Mouse (Mus musculus) G1E (cell line): ENCODE results near the gene Pik3c2b.

Experiments used
- CTCF ChIP-seq: IDR thresholded peaks from 2 replicates; pipeline ENCODE4 v1.5.1; 2012; ENCODE audit warnings: low read depth, low read length, inconsistent platforms, mixed read lengths
- TAL1 ChIP-seq: conservative IDR thresholded peaks from 2 replicates; pipeline ENCODE4 v1.6.1; 2012; ENCODE audit warnings: low read depth, low read length, inconsistent platforms, mixed read lengths

- TF ChIP-seq CTCF (no peak), TAL1 (peak; percentile 32; the same call in 1 of the 2 replicates)
Measured at GRCm38 (mm10) chr1:133118844-133119243, 73.4 kb downstream of the Pik3c2b start.
